Mouse (Mus musculus) monocyte, adult 5-6 weeks (primary cell): ENCODE measurements around the gene Pcdh7. TPM values are rescaled to one million over a fixed set of nuclear protein-coding genes. Genes with fewer than 3 reads are reported as not detected.

Source experiments
- ATAC-seq: fragments of 153-309, 156-312 bp; replicated peaks from 2 replicates; pipeline ENCODE4 v1.8.0; 2017; ENCODE audit warnings: mild to moderate bottlenecking; ENCODE audit not compliant: low TSS enrichment, insufficient number of reproducible peaks, severe bottlenecking, poor library complexity, low FRiP score
- total RNA-seq: library from RNA; stranded (forward); fragments of 200-1000, 200-491, 200-594 nt; gene quantifications from 3 replicates; pipeline ENCODE4 v1.2.3, GENCODE M21; 2017

The Pcdh7 gene
- total RNA-seq, 1 experiment from 2014 or later, result 0.19 TPM

DNA sequence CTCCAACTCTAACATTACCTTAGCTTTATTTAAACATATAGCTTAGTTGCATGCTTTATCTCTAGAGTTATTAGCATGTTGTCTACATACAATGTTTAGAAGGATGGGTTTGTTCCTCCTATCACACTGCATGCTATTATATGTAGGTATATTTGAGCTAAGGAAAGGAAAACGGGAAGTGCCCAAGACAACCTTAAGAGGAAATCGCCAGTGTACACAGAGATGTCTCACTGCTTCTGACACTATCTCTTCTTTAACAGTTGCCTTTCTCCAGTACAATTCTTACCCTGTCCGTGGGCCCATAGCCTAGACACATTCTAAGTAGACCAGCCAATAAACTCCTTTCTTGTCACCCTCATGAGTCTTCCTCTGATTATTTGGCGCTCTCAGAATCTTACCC, 62.8 kb downstream of the Pcdh7 start:
- ATAC-seq, result no peak

DNA sequence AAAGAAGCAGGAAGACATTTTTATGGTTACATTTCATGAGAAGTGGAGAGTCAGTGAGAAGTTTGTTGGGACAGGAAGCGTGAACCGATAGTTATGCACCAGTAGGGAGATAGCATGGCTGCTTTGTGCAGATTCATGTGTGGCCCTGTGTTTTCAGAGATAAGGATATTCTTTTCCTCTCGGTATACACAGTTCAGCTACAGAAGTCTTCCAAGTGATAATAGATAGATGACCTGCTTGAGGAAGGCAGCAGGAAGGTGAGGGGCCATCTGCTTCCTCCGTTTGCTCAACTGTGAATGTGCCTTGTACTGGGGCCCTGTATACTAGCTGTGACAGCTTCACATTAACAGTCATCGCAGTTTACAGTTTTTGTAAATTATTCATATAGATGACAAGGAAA, 64.2 kb downstream of the Pcdh7 start:
- no peak for ATAC-seq

DNA sequence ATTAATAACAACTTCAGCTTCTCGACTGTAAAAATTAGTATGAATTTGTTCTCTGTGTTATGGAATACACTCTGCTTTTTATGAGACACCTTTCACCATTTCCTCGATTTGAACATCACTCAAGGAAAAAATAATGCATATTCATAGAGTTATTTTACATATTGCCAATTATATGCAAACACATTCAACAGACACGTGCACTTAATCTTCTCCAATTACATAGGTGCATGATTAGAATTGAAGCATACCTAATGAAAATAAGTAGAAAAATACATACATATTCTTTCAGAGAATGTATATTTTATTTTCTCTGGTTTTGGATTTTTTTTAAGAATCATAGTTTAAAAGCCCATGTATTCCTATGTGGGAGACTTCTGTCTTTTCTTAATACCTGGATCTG, 64.8 kb downstream of the Pcdh7 start:
- no peak for ATAC-seq

DNA sequence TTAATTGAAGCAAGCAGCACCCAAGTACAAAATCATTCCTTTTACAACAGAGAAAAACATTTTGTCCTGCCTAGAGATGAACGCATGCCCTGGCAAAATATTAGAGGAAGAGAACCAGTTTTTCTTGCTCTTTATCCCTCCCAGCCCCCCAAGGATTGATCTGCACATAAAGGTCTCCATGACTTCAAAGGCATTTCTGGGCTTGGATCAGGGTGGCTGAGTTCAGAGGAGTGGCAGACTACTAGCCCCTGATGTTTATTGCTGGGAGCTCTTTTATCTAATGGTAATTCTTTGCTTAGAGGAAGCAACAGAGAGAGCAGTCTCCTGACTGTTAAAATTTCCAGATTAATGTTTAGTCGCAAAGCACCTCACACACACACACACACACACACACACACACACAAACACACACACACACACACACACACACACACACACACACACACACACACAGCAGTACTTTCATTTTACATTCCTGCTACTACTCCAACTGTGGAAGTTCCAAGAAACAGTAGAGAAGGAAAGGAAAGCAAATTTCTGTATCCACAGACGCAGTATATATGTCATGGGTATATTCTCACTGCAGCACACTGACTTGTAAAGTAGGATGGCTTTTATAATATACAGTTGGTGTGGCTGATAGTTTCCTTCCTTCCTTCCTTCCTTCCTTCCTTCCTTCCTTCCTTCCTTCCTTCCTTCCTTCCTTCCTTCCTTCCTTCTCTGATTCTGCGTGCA, 71.2 kb downstream of the Pcdh7 start:
- ATAC-seq, result no peak

DNA sequence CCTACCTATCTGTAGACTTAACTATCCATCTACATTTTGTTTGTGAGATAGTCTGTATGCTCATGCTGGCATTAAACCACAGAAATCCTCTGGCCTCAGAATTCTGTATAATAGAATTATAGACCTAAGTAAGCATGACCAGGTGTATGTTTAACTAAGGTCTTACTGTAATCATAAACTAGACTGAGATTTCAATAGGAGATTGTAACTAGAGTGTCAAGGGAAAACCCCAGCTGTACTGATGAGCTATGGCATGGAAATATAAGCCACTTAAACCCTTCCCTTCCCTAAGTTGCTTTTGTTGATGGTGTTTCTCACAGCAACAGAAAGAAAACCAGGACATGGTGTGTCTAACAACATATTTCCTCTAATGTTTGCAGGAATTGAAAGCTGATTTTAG, 78.6 kb downstream of the Pcdh7 start:
- no peak for ATAC-seq

DNA sequence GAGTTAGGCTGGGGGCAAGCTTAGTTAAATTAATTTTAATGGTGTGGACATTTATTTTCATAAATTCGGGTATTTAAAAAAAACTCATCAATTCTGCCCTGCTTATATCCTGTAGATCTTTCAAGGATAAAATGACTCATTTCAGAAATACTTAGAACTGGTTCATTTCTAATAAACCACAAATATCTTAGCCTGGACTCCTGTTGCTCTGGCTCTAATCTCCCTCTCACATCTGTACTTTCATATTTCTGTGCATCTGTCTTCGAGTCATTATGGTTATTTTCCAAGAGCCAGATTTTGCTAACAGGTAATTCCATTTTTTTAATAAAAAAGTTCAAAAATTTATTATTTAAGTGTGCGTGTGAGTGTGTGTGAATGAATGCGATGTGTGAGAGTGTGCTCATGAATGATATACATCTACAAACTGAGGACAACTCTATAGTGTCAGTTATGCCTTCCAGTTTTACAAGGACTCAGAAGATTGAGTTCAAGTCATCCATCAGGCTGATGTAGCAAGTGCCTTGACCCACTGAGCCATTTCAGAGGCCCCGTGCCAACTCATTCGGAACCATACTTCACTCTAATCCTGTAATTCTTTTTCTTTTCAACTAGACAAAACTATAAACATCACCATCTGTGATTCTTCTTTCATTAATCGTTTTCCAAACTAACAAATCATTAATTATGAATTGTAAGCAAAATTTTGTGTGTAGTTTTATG, 80.3 kb downstream of the Pcdh7 start:
- no peak for ATAC-seq

DNA sequence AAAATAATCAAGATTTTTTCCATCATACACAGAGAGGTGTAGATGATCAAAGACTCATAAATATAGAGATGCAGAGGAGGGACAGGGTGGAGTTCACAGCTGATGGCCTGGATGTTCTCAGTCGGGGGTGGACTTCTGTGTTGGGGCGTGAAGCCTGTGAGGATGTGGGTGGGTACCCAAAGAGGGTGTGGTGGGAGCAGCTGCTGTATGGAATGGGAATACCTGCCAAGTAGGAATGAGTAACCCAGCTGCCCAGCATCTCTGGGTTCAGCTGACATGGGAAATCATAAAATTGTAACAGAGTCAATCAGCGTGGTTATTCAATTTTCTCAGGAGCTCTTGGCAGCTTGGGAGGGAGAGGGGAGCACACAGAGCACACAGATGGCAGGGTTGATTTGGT, 85.3 kb downstream of the Pcdh7 start:
- no peak for ATAC-seq

DNA sequence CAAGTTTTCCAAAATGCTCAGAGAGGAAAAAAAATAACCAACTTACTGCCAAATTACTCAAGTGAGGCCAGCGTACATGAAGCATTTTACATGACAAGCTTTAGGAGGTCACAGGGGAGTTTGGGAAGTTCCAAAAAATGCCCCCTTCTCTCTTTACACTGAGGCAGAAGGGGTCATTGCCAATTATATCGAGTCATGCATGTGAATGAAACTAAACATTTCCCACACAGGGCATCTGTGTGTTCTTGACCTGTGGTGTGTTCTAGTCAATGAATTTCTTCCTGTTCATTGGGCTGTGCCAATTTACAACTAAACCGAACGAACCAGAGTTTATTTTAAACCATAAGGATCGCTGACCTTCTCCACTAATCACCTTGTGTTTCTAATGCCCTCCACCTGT, 86.1 kb downstream of the Pcdh7 start:
- ATAC-seq, result no peak

DNA sequence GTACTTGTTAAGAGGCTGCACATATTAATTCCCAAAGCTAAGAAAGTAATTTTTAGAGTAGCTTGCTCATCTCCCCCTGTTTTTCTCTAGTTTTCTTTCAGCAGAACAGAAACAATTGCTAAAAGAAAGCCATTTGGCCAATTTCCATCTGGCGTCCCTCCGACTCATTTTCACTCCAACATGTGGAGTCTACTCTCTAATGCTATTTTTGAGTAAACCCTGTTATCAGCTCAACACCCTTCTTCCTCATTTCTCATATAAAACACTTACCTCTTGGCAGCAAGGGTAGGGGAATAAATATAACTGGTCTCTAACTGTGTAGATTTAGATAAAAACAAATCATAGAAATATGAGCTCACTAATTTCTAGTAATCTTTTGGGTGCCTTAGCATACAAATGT, 89.6 kb downstream of the Pcdh7 start:
- ATAC-seq, result no peak

DNA sequence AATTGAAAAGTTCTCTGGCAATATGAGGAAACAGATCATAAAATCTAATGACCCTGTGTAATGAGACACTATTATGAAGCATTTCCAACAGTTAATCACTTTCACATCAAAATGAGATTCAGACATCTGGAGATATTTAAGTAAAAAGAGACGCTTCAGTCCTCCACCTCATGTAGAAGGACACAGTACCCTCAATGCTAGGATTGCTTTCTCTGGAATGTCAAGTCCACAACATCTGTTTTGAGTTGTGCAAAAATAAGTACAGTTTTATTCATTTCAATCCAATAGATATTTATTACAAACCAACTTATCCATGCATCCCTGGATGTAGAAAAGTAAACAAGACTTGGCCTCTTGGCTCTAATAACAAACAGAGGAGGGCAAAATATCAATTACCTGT, 92.9 kb downstream of the Pcdh7 start:
- no peak for ATAC-seq

DNA sequence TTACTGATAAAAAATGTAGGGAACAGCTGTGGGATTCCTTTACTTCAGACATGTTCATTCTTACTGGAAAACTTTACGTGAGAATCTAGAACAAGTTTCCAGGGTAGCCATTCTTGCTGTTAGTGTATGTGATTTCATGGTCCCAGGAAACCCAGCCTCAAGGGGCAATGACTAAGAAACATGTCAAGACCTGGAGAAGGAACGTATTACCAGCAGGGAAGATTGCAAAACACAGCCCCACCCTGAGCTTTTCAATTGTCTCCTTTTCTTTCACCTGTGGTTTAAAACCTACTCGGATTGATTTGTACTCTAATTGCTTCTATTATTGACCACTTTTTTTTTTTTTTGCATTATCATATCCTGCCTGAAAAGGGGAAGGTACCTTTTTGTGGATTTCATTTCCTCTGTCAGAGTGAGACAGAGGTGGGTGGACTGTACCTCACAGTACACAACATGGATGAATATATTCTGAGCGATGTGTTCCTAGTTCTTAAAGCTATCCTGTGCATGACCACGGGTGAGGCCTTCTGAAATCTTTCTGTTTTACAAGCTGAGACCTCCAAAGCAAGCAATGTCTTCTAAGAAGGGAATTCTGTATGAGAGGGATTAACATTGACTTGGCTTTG, 98.3 kb downstream of the Pcdh7 start:
- no peak for ATAC-seq

DNA sequence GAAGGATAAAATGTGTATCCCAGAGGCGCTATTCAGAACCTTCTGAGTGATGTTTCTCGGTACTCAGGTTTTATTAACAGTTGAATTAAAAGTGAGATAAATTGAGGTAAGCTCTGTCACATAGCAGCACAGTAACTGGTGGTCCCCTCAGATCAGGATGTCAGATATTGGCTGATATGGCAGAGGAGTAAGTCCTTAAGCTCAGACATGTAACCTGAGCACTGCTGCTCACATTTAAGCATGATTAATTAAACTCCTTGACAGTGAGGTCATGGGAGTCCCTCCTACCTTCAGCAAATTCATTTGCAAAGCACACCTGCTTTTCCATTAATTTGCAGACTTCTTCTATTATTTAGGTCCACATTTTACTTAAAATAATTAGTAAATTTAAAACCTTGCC, 102.0 kb downstream of the Pcdh7 start:
- ATAC-seq, result no peak

DNA sequence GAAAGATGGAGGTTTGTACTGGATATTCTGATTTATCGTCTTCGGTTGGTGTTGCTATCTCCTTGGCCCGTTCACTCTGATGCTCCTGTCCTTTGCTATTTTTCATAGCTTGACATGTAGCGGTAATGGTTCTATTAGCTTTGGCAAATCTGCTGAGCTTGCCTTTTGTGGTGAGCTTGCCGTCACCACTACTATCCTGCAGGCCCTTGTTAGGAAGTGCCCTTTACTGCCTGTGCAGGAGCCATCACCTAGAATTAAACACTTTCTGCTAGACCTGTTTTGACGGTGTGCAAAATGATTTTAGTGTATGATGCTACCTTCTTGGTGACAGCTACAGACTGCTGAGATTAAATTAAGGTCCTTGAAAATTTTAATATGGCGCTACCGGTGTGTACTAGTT, 103.3 kb downstream of the Pcdh7 start:
- no peak for ATAC-seq

DNA sequence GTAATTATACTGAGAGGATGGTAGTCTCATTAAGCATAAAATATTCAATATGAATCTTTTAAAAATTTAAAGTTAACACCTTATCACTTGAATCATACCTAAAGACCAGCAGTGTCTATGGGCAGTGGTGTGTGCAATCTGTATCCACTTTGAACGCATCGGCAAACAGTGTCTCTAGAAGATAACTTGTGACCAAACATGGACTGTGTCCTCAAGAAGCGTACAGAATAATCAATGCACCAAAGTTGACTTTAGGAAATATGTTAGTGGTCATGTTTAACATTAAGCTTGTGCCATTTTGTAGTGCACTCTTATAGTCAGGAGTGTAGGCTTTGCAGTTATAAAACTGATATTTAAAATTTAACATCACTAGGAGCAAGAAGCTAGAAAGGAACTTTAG, 110.7 kb downstream of the Pcdh7 start:
- ATAC-seq, result no peak

DNA sequence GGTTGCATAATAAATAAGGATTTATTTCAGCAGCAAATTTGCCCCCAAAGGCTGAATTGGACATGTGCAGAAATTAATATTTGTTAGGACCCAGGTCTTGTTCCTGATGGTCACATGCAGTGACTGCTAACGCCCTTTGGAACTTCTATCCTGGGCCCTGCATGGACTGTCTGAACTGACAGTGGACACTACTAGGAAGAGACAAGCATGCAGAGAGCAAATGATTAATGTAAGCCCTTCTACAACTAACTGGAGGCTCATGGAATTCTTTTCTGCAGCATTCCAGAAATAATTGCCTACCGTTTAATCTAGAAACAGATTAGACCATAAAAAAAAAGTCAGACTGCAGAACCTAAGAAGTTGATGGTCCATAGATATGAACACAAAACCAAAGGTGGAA, 119.4 kb downstream of the Pcdh7 start:
- no peak for ATAC-seq

DNA sequence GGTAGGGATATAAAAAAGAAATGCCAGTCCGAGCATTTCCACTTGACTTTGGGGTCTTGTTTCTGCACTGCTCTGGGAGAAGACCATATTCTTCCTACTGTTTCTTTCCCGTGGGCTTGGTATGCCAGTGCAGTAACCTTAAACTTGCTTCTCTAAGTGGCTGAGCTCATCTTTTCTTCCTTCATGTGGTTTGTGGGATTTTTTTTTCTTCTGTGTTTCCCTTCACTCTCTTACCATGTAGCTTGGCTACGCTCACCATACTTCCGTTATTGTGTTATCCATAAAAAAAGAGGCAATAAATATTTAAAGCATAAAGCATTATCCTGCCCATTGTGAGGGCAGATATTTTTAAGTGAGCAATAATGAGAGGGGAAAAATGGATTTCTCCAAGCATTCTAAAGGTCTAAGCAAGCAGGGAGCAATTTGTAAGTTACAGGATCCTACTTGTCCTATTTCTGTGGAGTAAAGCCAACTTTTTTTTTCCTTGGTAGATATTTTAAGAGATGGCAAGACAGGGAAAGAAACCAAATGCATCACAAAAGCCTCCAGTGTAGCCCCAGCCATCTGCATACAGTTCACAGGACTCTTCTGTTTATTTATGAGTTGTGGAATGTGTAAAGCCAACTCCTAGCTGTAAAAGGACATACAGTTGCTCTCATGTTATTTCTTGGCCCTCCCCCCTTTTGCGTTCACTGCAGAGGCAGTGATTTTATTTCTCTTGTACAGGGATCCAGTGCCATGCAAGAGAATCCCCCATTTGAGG, 123.8 kb downstream of the Pcdh7 start:
- ATAC-seq, result no peak

DNA sequence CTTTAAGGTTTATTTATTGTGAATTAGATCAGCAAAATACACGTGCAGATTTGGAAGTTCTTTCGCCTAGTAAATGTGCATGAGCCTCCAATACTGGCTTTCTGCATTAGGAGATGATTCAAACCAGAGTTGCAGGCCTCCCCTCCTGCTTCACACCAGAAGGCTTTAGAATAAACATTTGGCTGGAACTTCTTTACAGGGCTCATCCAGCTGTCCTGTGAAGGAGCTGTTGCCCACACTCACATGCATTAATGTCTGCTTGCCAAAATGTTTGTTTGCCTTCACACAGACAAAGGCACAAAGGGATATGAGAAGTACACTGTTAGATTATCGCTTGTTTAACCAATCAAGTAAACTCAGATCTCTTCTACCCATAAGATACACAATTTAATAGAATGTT, 129.7 kb downstream of the Pcdh7 start:
- no peak for ATAC-seq

DNA sequence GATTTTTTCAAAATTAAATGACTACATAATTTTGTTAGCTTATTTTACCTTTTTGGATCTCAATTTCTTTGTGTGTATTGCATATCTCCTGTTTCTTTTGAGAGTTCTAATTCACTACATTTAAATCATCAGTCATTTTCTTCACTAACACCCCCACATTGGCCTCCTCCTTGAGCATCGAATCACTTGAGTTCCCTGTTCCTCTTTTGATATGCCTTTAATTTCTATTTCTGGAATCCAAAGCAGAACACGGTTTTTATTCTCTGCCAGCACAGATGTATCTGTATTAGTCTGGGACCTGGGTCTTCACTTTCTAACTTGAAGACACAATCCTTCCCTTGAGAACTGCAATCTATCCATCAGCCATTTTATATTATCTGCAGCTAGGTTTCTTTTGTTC, 132.3 kb downstream of the Pcdh7 start:
- no peak for ATAC-seq

DNA sequence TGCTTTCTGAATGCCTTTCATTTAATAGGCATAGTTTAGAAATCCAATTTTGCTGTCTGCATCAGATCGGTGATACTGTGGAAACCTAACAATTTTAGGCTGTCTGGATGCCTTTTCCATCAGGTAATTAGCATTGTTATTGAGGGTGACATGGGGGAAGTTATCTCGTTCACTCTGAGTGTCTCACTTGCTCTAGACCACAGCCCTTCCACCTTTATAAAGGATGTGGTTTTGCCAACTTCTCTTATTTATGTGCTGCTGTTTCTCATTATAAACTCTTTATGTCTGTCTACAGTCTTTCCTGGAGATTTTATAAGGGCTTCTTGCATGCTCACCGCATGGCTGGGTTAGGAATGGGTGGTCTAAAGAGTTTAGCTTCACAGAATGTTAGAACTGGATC, 139.5 kb downstream of the Pcdh7 start:
- ATAC-seq, result no peak
